Mouse (Mus musculus) kidney, adult 8-10 months (tissue): ENCODE results near the gene Lyz2.
A peak's percentile ranks its signal among the peaks of the same experiment; 100 is the strongest.
"Not testable (repeated sequence)": the region's sequence is repeated elsewhere in the genome, so short reads cannot be mapped to it uniquely, and the experiment has no call there.

Experiments
- DNase-seq, 2 experiments: peaks; one replicate each; pipeline ENCODE4 v3.0.0; 2022

Lyz2 gene

GRCm38 (mm10) chr10:117284578-117285520 lies 2.7 kb upstream of the Lyz2 start:
- no peak for DNase-seq

GRCm38 (mm10) chr10:117283871-117284577 lies 1.9 kb upstream of the Lyz2 start:
- no peak for DNase-seq

- not testable (repeated sequence) for DNase-seq
Observed at GRCm38 (mm10) chr10:117283196-117283595, 1.1 kb upstream of the Lyz2 start.

- DNase-seq: no peak
Observed at GRCm38 (mm10) chr10:117282551-117282950, 430 bp upstream of the Lyz2 start.

- DNase-seq: no peak
Observed at GRCm38 (mm10) chr10:117281381-117281920, 670 bp downstream of the Lyz2 start.

GRCm38 (mm10) chr10:117280000-117280399 lies 2.1 kb downstream of the Lyz2 start:
- no peak for DNase-seq

GRCm38 (mm10) chr10:117278510-117278909 lies 3.6 kb downstream of the Lyz2 start:
- DNase-seq: not testable (repeated sequence)

GRCm38 (mm10) chr10:117277779-117278178 lies 4.3 kb downstream of the Lyz2 start:
- not testable (repeated sequence) for DNase-seq

GRCm38 (mm10) chr10:117275681-117276369 lies 6.3 kb downstream of the Lyz2 start:
- no peak for DNase-seq

GRCm38 (mm10) chr10:117274645-117275044 lies 7.5 kb downstream of the Lyz2 start:
- DNase-seq: not testable (repeated sequence)

GRCm38 (mm10) chr10:117272023-117272422 lies 10.1 kb downstream of the Lyz2 start:
- no peak for DNase-seq

- no peak for DNase-seq
Observed at GRCm38 (mm10) chr10:117259870-117260269, 22.3 kb downstream of the Lyz2 start.

- DNase-seq: no peak
Observed at GRCm38 (mm10) chr10:117238603-117239002, 43.5 kb downstream of the Lyz2 start, which contains the start of gene 9530003J23Rik. Gene 9530003J23Rik, minus strand, starts transcription at chr10:117238703.

GRCm38 (mm10) chr10:117235866-117236265 lies 46.3 kb downstream of the Lyz2 start:
- DNase-seq: no peak

GRCm38 (mm10) chr10:117234825-117235224 lies 47.3 kb downstream of the Lyz2 start:
- no peak for DNase-seq

- DNase-seq: peak; percentile 82 to 87
Observed at GRCm38 (mm10) chr10:117229826-117230225, 52.3 kb downstream of the Lyz2 start.
